Mouse (Mus musculus): ENCODE results near the gene Rom1. TPM values are rescaled to one million over a fixed set of nuclear protein-coding genes. Genes with fewer than 3 reads are reported as not detected.
"Not testable (repeated sequence)": the region's sequence is repeated elsewhere in the genome, so short reads cannot be mapped to it uniquely, and the experiment has no call there.

The Rom1 gene
- 1.3 and 2.5 TPM in 2 replicates for polyA plus RNA-seq (2016; fragmentation: Nextera tagmentation; extraction: Ambion mirVana)

DNA sequence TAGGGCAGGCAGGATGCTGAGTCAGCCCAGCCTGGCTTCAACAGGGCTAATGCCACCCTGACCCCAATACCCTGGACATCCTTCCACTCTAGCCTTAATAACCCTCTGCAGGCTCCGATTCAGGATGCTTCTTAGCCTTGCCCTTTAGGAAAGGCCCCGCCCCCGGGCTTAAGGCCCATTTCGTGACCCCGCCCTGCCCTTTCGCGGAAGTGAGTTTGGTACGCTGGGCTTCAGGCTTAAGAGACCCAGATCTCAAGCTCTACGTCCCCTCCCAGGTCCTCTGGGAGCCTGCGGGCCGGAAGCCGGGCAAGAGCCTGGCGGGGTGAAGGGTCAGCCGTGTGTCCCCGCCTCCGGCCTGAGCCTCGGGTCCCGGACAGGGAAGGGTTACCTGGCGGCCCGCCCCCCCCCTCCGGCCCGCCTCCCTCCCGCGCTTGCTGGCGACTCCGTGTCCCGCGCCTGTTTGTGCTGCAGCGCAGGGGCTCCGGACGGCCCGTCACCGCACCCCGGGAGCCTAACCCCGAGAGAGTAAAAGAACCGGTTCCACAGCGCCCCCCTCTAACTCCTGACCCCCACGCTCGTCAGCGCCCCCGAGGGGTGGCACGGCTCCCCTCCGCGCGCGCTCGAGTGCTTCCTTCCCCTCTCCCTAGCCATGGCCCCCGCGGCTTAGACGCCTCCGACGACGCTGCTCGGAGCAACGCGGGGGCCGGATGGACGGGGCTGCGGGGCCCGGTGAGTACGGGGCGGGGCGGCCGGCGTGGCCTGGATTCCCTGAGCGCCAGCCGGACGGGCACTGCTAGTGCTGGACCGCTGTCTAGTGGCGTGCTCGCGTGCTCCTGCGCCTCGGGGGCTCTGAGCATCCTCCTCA lies at the start of gene Rom1, which contains the start of gene Eml3:
TSS of gene Rom1 (minus strand) at position 133 of the 865 bp plus-strand sequence.
TSS of gene Eml3 (plus strand) at position 329 of the 865 bp plus-strand sequence.
- Histone ChIP-seq H3K27me3 (peaks cover 7% of the 10 kb centered on the region; the same call in 1 of the 2 replicates), H3K4me1 (peaks cover 22% of the 10 kb centered on the region), H3K4me2 (peak within 1 kb of the TSS; percentile 81), H3K9me3 (no peaks in the 10 kb centered on the region), H3K9ac (peak within 1 kb of the TSS; percentile 79), H3K27ac (peak within 1 kb of the TSS; percentile 33; the same call in 1 of the 2 replicates), H3K36me3 (replicated peaks) (peaks cover 32% of the 10 kb centered on the region), H3K4me3 (replicated peaks) (peak within 1 kb of the TSS; percentile 60)
- ATAC-seq (ENCODE audit: low FRiP score), result peak; percentile 76
- WGBS, result 1% methylated on average over 67 of the region's 74 CpGs

DNA sequence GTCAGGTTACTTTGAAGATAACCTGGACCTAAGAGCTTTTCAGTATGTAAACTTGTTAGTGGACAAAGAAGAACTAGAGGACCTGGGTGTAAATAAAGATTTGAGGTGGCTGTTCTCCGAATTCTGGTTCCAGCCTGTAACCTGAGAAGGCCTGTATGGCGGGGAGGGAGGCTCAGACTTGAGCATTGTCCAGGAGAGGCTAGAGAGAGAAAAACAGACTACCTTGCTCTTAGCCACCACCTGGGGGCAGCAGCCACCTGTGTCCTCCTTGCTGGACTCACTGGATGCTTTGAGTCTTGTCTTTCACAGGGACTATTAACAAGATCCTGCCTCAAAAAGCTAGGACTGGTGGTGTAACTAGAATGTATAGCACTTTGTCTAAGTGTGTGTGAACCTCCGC lies 47.4 kb upstream of the Rom1 start:
- H3K9me3 ChIP-seq, result no peaks in the 10 kb centered on the region
- H3K27me3 ChIP-seq, result no peaks in the 10 kb centered on the region
- ATAC-seq (ENCODE audit: low FRiP score), result peak; percentile 79
- H3K4me2 ChIP-seq, result no peak overlapping the region
- no peaks in the 10 kb centered on the region; the same call in 1 of the 2 replicates for H3K4me1 ChIP-seq
- H3K27ac ChIP-seq, result no peak overlapping the region
- 53% methylated on average over 3 of the region's 3 CpGs for WGBS
- no peak overlapping the region for H3K4me3 ChIP-seq (replicated peaks)
- H3K9ac ChIP-seq, result no peak overlapping the region
- H3K36me3 ChIP-seq (replicated peaks), result peaks cover 94% of the 10 kb centered on the region

DNA sequence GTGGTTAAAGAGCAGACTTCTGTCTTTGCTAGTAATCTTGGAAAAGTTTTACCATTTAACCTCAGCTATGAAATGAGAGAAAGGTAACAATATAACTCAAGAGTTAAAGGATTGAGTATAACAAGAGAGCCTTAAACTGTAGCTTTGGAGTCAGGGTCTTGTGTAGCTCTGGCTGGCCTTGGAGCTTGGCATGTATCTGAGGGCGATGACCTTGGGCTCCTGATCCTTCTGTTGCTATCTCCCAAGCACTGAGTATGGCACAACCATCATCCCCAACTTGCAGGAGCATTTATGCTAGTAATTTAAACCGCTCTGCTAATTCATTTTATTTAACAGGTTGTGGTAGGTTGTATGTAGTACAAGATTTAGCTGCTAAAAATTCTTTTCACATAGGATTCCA lies 46.3 kb upstream of the Rom1 start:
- Histone ChIP-seq H3K27me3 (no peaks in the 10 kb centered on the region), H3K9ac (no peak overlapping the region), H3K27ac (no peak overlapping the region), H3K4me3 (replicated peaks) (no peak overlapping the region), H3K4me1 (no peaks in the 10 kb centered on the region; the same call in 1 of the 2 replicates), H3K9me3 (no peaks in the 10 kb centered on the region), H3K36me3 (replicated peaks) (peaks cover 97% of the 10 kb centered on the region), H3K4me2 (no peak overlapping the region)
- WGBS, result 93% methylated on average over 2 of the region's 2 CpGs
- no peak for ATAC-seq (ENCODE audit: low FRiP score)

DNA sequence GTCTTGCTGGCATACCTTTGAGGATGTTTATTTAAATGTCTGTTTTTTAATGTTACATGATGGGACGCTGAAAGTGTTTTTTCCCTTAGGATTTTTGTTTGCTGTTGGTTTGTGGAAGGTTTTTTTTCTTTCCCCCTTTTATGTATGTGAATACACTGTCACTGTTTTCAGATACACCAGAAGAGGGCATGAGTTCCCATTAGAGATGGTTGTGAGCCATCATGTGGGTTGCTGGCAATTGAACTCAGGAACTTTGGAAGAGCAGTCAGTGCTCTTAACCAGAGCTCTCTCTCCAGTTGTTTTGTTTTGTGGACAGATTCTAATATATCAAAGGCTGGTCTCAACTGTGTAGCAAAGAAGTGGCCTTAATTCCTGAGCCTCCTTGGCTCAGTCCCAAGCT lies 45.5 kb upstream of the Rom1 start:
- Histone ChIP-seq H3K27me3 (no peaks in the 10 kb centered on the region), H3K4me1 (no peaks in the 10 kb centered on the region; the same call in 1 of the 2 replicates), H3K4me2 (no peak overlapping the region), H3K27ac (no peak overlapping the region), H3K36me3 (replicated peaks) (peaks cover 98% of the 10 kb centered on the region), H3K9me3 (no peaks in the 10 kb centered on the region), H3K4me3 (replicated peaks) (no peak overlapping the region), H3K9ac (no peak overlapping the region)
- no peak for ATAC-seq (ENCODE audit: low FRiP score)
- 87% methylated on average over 1 of the region's 1 CpGs for WGBS

DNA sequence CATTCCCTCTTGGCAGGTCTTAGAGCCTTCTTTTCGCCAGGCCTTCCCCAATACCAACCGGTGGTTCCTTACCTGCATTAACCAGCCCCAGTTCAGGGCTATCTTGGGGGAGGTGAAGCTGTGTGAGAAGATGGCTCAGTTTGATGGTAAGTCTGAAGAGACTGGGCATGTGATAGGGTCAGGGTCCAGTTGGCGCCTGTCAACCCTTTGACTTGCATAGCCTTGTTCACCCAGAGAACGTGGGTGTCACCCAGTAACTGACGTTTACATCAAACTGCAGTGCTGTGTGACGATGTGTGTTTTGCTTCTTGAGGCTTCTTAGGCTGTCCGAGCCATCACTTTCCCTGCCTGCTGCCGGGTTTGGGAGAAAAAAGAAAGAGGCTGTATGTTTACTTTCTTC lies 43.3 kb upstream of the Rom1 start:
- peaks cover 88% of the 10 kb centered on the region for H3K36me3 ChIP-seq (replicated peaks)
- H3K9ac ChIP-seq; H3K4me2 ChIP-seq; H3K9me3 ChIP-seq; H3K4me1 ChIP-seq; H3K27ac ChIP-seq; H3K27me3 ChIP-seq; ATAC-seq (ENCODE audit: low FRiP score); H3K4me3 ChIP-seq (replicated peaks): not testable (repeated sequence)
- 89% methylated on average over 8 of the region's 8 CpGs for WGBS

DNA sequence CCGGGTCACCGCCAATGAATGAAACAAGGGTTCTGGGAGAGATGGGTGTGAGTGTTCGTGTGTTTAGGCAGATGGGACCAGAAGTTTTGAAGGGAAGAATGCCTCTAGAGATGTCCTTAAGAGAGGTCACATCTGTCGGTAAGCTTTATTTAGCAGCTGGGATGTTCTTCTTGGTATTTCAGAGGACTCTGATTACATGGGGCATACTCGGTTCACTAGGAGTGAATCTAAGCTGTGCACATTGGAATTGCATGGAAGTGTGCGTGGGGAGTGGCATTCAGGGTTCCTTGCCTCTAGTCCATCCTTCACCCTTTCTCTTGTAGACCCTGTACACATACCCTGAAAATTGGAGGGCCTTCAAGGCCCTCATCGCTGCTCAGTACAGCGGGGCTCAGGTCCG lies 38.7 kb upstream of the Rom1 start:
- Histone ChIP-seq H3K9ac (peak overlapping the region; percentile 91), H3K4me2 (peak overlapping the region; percentile 81), H3K27me3 (no peaks in the 10 kb centered on the region), H3K4me1 (peaks cover 23% of the 10 kb centered on the region), H3K9me3 (no peaks in the 10 kb centered on the region), H3K36me3 (replicated peaks) (peaks cover 75% of the 10 kb centered on the region), H3K4me3 (replicated peaks) (peak overlapping the region; percentile 79), H3K27ac (peak overlapping the region; percentile 88)
- no peak for ATAC-seq (ENCODE audit: low FRiP score)
- 2% methylated on average over 9 of the region's 9 CpGs for WGBS

DNA sequence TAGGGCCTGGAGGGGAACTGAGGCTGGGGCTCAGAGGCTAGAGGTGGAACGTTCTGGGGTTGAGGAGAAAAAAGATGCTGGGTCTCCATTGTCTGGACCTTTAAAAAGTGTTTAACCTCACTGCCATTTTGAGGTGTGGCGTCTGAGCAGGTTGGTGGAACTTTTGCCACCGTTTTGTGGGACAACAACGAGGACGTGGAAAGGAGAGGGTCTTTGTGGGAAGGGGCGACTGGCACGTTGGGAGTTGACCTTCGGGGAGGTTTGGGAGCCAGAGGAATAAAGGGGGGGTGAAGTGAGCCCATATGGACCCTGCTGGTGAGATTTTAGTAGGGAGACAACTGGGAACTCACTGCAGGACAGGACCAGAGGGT lies 38.2 kb upstream of the Rom1 start:
- ATAC-seq (ENCODE audit: low FRiP score), result 0 out of 2 replicates have a peak, but pooled peaks have one; percentile 7
- H3K4me2 ChIP-seq, result peak overlapping the region; percentile 81
- H3K4me1 ChIP-seq, result peaks cover 23% of the 10 kb centered on the region
- H3K27ac ChIP-seq, result peak overlapping the region; percentile 88
- H3K27me3 ChIP-seq, result no peaks in the 10 kb centered on the region
- H3K4me3 ChIP-seq (replicated peaks), result peak overlapping the region; percentile 79
- WGBS, result 2% methylated on average over 8 of the region's 8 CpGs
- peak overlapping the region; percentile 91 for H3K9ac ChIP-seq
- H3K36me3 ChIP-seq (replicated peaks), result peaks cover 75% of the 10 kb centered on the region
- H3K9me3 ChIP-seq, result no peaks in the 10 kb centered on the region

DNA sequence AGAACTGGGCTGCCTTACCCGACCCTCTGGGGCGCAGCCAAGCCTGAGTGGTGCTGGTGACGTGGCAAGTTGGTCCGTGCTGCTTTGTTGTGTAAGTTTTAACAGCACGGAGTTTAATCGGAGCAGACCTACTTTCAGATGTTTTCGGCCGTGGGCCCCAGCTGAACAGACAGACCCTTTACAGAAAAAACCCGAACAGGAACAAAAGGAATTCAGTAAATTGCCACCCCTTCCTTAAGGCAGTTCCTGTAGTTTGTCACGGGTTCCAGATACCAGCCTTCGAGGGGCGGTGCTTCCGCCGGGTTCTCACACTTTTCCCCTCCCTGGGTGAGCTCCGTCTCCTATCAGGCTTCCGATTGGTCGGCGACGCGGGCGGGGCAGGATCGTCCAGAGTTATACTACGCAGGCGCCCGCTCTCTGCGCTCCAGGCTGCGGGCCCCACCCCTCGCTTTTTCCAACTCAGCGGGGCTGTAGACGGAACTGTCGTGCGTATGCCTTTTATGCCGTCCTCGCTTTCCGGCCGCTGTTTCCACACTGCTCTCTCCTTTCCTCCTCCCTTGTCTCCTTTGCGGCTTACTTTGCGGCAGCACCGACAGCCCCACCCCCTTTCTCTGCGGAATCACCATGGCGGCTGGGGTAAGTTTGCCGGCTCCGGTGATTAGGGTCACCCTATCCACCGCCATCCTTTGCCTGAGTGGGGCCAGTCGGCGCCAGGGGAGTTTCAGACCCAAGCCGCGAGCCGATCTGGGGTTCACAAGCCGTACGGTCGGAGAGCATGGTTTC lies 37.6 kb upstream of the Rom1 start, which contains the start of gene Eef1g:
TSS of gene Eef1g (plus strand) at position 452 of the 783 bp plus-strand sequence.
- peak; percentile 99 for ATAC-seq (ENCODE audit: low FRiP score)
- peaks cover 75% of the 10 kb centered on the region for H3K36me3 ChIP-seq (replicated peaks)

DNA sequence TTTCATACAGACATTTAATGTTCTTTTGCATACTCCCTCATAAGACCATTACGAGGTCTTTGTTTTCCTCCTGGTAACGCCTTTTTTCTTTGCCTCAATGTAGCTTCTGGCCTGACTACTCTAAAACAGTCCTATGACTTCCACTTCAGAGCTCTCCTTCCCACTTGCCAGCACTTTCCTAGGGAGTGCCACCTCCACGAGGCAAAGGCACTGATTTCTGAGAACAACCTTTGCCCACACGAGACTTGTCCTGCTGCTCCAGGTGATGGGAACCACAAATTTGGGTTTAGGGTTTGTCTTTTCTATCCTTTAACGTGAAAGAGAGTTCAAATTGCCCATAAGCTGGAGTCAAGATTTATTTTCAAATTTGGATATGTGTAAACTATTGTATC lies 37.0 kb upstream of the Rom1 start:
- Histone ChIP-seq H3K4me2 (peak overlapping the region; percentile 81), H3K4me1 (peaks cover 23% of the 10 kb centered on the region), H3K36me3 (replicated peaks) (peaks cover 75% of the 10 kb centered on the region), H3K9ac (peak overlapping the region; percentile 63), H3K27me3 (no peaks in the 10 kb centered on the region), H3K27ac (peak overlapping the region; percentile 83), H3K4me3 (replicated peaks) (peak overlapping the region; percentile 79), H3K9me3 (no peaks in the 10 kb centered on the region)
- 48% methylated on average over 5 of the region's 5 CpGs for WGBS
- ATAC-seq (ENCODE audit: low FRiP score), result no peak

More for the DNA sequence above, 37.6 kb upstream of the Rom1 start, which contains the start of gene Eef1g:
- H3K9ac ChIP-seq, result peak within 1 kb of the TSS; percentile 91
- H3K4me1 ChIP-seq, result peaks cover 23% of the 10 kb centered on the region
- 1% methylated on average over 52 of the region's 52 CpGs for WGBS
- H3K9me3 ChIP-seq, result no peaks in the 10 kb centered on the region
- peak within 1 kb of the TSS; percentile 79 for H3K4me3 ChIP-seq (replicated peaks)
- peak within 1 kb of the TSS; percentile 81 for H3K4me2 ChIP-seq
- no peaks in the 10 kb centered on the region for H3K27me3 ChIP-seq
- peak within 1 kb of the TSS; percentile 88 for H3K27ac ChIP-seq

DNA sequence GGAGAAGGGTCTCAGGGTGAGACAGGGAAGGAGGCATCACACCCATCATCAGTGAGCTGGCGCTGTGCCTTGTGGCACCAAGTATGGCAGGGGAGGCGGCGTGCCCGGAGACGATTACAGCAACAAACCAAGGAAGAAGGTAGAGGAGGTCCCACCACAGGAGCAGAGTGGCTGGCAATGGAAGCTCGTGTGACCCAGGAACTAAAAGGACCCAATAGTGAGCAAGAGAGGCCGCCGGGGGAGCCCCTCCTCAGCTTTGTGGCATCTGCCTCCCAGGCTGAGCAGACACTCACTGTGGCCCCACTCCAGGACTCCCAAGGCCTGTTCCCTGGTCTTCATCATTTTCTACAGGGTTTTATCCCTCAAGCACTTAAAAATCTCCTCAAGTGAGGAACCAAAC lies 36.6 kb upstream of the Rom1 start:
- Histone ChIP-seq H3K9ac (peak overlapping the region; percentile 63; the same call in 1 of the 2 replicates), H3K4me3 (replicated peaks) (peak overlapping the region; percentile 79), H3K9me3 (no peaks in the 10 kb centered on the region)

DNA sequence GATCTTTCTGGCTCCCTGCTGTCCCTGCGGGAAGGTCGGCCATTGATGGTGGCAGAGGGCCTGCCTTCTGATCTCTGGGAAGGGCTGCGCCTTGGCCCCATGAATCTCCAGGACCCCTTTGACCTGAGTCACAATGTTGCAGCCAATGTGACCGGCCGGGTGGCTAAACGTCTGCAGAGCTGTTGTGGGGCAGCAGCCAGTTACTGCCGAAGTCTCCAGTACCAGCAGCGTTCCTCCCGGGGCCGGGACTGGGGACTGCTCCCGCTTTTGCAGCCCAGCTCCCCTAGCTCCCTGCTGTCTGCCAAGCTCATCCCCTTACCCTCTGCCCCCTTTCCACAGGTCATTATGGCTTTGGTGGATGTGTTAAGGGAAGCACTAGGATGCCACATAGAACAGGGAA lies 35.9 kb upstream of the Rom1 start:
- H3K9ac ChIP-seq, result no peak overlapping the region
- no peaks in the 10 kb centered on the region for H3K9me3 ChIP-seq
- H3K27ac ChIP-seq, result no peak overlapping the region
- no peaks in the 10 kb centered on the region for H3K27me3 ChIP-seq
- H3K4me3 ChIP-seq (replicated peaks), result no peak overlapping the region
- H3K36me3 ChIP-seq (replicated peaks), result peaks cover 75% of the 10 kb centered on the region
- H3K4me1 ChIP-seq, result peaks cover 23% of the 10 kb centered on the region
- no peak for ATAC-seq (ENCODE audit: low FRiP score)
- WGBS, result 89% methylated on average over 11 of the region's 11 CpGs
- no peak overlapping the region for H3K4me2 ChIP-seq

More for the DNA sequence above, 36.6 kb upstream of the Rom1 start:
- Histone ChIP-seq H3K4me2 (peak overlapping the region; percentile 81), H3K27ac (peak overlapping the region; percentile 38; the same call in 1 of the 2 replicates), H3K27me3 (no peaks in the 10 kb centered on the region), H3K36me3 (replicated peaks) (peaks cover 75% of the 10 kb centered on the region), H3K4me1 (peaks cover 23% of the 10 kb centered on the region)
- WGBS, result 79% methylated on average over 8 of the region's 8 CpGs
- no peak for ATAC-seq (ENCODE audit: low FRiP score)

DNA sequence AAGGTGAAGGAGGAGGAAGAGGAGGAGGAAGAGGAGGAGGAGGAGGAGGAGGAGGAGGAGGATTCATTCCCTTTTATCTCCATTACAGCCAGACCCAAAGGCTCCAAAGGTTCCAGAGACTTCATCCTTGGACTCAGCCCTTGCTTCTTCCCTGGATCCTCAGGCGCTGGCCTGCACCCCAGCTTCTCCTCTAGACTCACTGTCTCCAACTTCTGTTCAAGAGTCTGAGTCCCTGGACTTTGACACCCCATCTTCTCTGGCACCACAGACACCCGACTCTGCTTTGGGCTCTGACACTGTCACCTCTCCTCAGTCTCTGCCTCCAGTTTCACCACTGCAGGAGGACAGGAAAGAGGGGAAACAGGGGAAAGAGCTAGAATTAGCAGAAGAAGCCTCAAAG lies 33.1 kb upstream of the Rom1 start:
- peaks cover 14% of the 10 kb centered on the region for H3K4me1 ChIP-seq
- H3K27ac ChIP-seq, result no peak overlapping the region
- 94% methylated on average over 2 of the region's 2 CpGs for WGBS
- no peaks in the 10 kb centered on the region for H3K9me3 ChIP-seq
- no peak overlapping the region for H3K9ac ChIP-seq
- H3K4me2 ChIP-seq, result no peak overlapping the region
- H3K27me3 ChIP-seq, result no peaks in the 10 kb centered on the region
- no peak overlapping the region for H3K4me3 ChIP-seq (replicated peaks)
- no peak for ATAC-seq (ENCODE audit: low FRiP score)
- peaks cover 82% of the 10 kb centered on the region for H3K36me3 ChIP-seq (replicated peaks)

All from forebrain, embryonic 12.5 days (tissue).